Mouse (Mus musculus) urinary bladder, postnatal 4 days (tissue): ENCODE measurements around the gene Lrrn1.

Source experiments
- DNase-seq, 2 experiments: peaks; one replicate each; pipeline ENCODE4 v3.0.0; 2021 to 2022; ENCODE audit warnings: low spot score in 2 of 2

Lrrn1 gene

GRCm38 (mm10) chr6:107583759-107584383, 54.3 kb downstream of the Lrrn1 start:
- no peak for DNase-seq

GRCm38 (mm10) chr6:107605151-107605550, 75.6 kb downstream of the Lrrn1 start:
- no peak for DNase-seq

- no peak for DNase-seq
Observed at GRCm38 (mm10) chr6:107614288-107614687, 84.7 kb downstream of the Lrrn1 start.
